Mouse (Mus musculus) heart, adult 2 months (tissue): ENCODE results near the gene Ddn.

Source experiments
- CTCF ChIP-seq: fragments of 200-600 bp; IDR thresholded peaks from 2 replicates; pipeline ENCODE4 v1.8.1; 2022; ENCODE audit warnings: antibody characterized with exemption, mild to moderate bottlenecking, moderate library complexity
- EP300 ChIP-seq: fragments of 200-500 bp; IDR thresholded peaks from 2 replicates; pipeline ENCODE4 v1.6.1; 2011; ENCODE audit warnings: low read depth, low read length, control low read depth; ENCODE audit not compliant: insufficient read depth

GRCm38 (mm10) chr15:98812741-98813424 is 3.6 kb upstream of the Ddn start:
- TF ChIP-seq EP300 (no peak), CTCF (no peak)
